Mouse (Mus musculus) bone marrow, adult 2 months (tissue): ENCODE results near the gene Acot4.

Source experiments
- CTCF ChIP-seq: fragments of 200-500 bp; IDR thresholded peaks from 2 replicates; pipeline ENCODE4 v1.5.1; 2011; ENCODE audit warnings: low read length, control low read depth; ENCODE audit not compliant: control insufficient read depth, insufficient read depth
- POLR2A ChIP-seq: fragments of 200-500 bp; IDR thresholded peaks from 2 replicates; pipeline ENCODE4 v1.6.1; 2011; ENCODE audit warnings: low read depth, mild to moderate bottlenecking, control low read depth, low read length, borderline replicate concordance; ENCODE audit not compliant: control insufficient read depth

- no peak for TF ChIP-seq CTCF
- TF ChIP-seq POLR2A = no peak
Observed at GRCm38 (mm10) chr12:84008251-84008650, 29.9 kb upstream of the Acot4 start.
